Mouse (Mus musculus) fibroblast of lung, adult 2 months (primary cell): ENCODE data around the gene Neurod2.

Experiments
- DNase-seq: peaks from one replicate; pipeline ENCODE4 v3.0.0-alpha.2; 2011; ENCODE audit warnings: low read depth

The Neurod2 gene

DNA sequence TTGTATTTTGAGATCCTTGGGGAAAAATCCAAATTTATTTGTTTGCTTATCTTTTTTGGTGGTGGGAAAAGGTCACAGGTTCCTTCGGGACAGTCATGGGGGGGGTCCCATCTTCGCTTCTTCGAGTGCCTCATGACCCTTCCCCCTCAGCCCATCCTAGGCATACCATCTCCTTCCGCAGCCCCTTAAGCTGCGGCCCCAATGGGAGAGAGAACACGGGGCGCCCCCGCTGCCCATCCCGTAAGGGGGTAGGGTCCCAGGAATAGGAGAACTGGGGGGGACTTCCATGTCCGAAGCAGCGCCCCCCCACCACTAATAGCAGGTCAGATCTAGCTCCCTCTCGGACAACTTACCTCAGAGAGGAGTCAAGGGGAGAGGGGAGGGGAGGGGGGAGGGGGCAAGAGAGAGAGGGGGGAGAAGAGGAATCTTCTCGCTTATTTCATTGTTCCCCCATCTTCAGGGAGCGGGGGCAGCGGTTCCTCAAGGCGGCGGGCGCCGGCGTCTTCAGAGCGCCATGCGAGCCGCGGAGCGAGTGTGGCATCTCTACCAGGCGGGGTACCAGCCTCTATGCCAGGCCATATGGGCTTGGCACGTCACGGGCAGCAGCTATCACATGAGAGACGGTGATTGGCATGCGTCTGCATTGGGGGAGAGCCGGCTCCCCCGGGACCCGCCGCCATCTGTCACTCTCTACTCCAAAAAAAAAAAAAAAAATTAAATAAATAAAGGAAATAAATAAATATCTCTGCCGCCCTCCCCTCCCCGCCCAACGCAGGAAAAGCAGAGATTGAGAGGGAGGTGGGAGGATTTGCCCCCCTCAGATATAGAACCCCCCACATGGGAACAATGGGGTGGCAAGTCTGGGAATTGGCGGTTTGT, at the start of gene Neurod2:
Neurod2 (minus strand) TSS at position 568 of the 879 bp plus-strand sequence.
- no peak for DNase-seq

GRCm38 (mm10) chr11:98377787-98378186, 48.3 kb upstream of the Neurod2 start:
- DNase-seq: no peak

DNA sequence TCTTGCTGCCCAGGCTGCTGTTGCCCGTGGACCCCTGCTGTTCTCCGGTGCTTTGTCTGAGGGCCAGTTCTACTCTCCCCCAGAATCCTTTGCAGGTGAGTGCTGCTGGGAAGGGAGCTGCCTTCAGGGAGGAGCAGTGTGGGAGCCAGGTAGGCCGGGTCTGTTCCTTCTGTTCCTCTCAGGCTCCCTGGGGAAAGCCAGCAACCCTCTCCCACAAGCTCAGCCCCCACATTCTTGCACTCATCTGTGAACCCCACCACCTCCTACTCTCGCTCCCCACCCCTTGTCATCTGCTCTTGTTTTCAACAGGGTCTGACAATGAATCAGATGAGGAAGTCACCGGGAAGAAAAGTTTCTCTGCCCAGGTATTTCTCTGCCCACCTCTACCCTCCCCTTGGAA, 47.3 kb upstream of the Neurod2 start:
- no peak for DNase-seq

GRCm38 (mm10) chr11:98374266-98374665, 44.8 kb upstream of the Neurod2 start:
- no peak for DNase-seq

DNA sequence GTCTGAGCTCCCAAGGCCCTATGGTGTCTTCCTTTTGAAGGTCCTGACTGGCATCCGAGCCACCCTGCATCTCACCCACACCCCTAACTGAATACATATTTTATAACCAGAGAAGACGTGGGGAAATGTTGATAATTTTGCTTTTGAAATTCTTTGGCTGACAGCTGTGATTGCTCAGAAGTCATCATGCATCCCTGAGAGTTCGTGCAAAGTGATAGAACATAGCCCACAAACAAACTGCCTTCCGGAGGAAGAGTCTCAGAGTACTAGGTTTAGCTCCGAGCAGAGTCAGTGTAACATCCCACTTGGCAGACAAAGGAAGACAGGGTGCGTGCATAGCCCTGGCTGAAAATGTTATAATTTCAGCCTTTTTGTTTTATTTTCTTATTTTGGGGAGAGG, 43.8 kb upstream of the Neurod2 start:
- no peak for DNase-seq

- DNase-seq: no peak
Measured at GRCm38 (mm10) chr11:98372406-98372805, 43.0 kb upstream of the Neurod2 start.

GRCm38 (mm10) chr11:98371556-98372240, 42.2 kb upstream of the Neurod2 start:
- DNase-seq: no peak

DNA sequence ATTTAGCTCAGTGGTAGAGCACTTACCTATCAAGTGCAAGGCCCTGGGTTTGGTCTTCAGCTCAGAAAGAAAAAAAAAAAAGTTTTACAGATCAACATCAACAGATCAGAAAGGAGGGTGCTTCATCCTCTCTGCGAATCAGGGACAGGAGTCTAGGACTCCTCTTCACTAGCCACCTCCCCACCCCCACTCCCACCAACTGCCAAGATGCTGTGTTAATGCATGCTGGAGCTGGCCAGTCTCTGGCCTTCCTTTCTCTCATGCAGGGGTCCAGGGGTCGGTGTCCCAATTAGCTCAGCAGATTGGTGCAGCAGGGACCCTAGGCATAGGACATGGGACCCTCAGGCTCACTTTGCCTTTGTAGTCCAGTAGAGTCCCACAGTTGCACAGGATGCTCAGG, 41.1 kb upstream of the Neurod2 start:
- no peak for DNase-seq

DNA sequence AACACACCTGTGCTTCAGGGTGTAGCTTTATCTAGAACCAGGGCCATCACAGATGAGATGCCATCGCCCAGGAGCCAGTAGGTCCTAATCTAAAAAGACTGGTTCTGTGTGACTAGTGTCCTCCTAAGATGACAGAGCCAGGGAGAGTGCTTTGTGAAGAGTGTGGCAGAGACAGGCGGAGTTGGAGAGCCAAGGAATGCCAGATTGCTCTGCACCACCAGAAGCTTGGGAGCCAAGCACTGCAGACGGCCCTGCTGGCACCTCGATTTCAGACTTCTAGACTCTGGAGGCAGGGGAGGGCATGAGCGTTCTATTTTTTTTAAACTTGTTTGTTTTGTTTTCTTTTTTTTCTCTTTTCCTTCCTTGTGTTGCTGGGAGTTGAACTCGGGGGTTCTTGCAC, 39.9 kb upstream of the Neurod2 start:
- no peak for DNase-seq

- DNase-seq: no peak
Measured at GRCm38 (mm10) chr11:98367863-98368186, 38.4 kb upstream of the Neurod2 start.

DNA sequence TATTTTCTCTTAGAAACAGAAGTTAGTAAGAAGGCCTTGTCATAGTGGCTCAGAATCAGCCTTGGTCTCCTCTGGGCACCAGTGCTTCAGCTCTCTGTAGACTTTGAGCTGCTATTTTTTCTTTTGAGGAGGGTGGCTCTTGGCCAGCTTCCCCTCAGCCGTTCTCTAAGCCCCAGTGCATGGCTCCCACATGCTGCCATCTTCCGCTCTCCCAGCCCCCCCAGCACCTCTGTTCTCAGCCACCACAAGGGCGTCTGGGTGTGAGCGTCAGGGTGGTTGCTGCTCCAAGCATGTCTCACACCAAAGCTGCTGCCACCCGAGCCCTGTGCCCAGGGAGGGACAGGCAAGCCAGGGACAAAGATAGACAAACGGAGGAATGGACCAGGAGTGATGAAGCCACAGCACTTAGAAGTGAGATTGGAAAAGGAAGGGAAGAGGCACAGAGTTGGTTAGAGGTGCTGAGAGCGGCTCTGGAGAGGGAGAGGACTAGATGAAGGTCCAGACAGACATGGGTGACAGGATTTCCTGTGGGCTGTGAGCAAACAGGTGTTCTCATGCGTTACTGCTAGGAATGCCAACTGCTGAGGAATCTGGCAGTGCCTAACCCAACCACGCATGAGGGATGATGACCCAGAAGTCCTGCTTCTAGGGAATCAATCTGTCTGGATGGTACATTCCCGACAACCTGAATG, 37.9 kb upstream of the Neurod2 start:
- no peak for DNase-seq

- DNase-seq: no peak
Measured at GRCm38 (mm10) chr11:98366290-98366689, 36.8 kb upstream of the Neurod2 start.

GRCm38 (mm10) chr11:98364410-98364809, 35.0 kb upstream of the Neurod2 start:
- no peak for DNase-seq

DNA sequence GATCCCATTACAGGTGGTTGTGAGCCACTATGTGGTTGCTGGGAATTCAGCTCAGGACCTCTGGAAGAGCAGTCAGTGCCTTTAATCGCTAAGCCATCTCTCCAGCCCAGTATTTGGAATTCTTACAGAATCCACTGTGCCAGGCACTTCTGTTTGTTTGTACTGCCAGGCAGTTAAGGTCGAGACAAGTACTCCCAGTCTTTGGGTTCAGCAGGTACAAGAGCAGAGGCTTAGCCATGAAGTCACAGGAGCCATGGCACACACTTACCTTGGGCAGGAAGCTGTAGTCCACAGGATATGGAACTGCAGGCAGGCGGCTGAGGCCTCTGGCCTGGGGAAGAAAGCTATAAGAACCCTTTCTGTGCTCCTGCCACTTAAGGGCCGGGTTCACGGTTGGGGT, 34.4 kb upstream of the Neurod2 start:
- no peak for DNase-seq

GRCm38 (mm10) chr11:98360866-98361521, 31.5 kb upstream of the Neurod2 start:
- no peak for DNase-seq

- DNase-seq: peak; percentile 72
Measured at GRCm38 (mm10) chr11:98358161-98359083, 29.0 kb upstream of the Neurod2 start, which contains the start of gene Stard3. TSS of gene Stard3 (plus strand) at chr11:98358368.

GRCm38 (mm10) chr11:98357396-98358160, 28.1 kb upstream of the Neurod2 start:
- DNase-seq: no peak

DNA sequence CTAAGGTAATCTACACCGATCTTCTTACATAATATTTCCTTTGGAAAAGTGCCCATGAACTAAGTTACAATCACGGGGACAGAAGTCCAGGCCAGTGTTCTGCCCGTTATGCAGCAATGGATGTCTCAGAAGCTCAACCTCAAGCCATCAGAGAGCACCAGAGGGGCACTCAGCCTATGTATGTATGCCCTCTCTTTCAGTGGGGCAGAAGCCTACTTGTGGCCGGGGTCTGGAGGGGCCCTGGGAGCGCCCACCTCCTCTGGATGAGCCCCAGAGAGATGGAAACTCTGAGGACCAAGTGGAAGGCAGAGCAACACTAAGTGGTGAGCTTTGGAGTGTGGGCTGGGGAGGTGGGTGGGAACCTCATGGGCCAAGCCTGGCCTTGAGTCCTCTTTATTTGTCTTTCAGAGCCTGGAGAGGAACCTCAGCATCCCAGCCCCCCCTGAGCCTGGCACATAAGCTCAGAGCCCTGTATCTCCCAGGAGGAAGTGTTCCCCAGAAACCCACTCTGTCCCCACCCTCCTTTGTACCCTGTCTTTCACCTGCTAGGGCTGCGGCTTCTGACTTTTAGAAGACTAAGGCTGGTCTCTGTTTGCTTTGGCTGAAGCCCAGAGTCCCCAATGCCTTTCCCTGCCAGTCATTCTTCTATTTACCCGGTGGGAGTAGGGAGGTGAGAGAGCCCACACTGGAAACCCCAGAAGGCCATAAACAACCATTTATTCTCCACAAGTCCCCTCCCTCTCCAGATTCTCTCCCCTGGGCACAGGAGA, 27.4 kb upstream of the Neurod2 start:
- no peak for DNase-seq

- no peak for DNase-seq
Measured at GRCm38 (mm10) chr11:98355732-98356299, 26.4 kb upstream of the Neurod2 start.
